Mouse (Mus musculus): ENCODE measurements around the gene Magi3.

The Magi3 gene

DNA sequence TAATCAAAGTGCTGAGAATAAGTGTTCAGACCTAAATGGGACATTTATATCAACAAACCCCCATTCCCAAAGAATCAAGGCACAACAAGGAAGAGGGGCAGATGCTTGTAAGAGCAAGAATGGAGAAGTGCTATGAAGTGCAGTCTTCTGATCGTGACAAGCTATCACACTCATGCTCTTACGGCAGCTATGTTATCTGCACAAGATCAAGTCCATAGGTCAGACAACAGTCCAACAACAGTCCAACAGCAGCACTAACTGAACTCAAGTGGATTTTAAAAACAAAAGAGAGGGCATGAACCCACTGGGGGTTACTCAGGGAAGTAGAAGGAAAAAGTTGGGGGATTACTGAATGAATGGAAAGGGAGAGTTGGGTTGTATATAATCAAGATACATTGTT is 30.4 kb downstream of the Magi3 start:
- no peak for DNase-seq (ENCODE audit: low spot score in 2 of 2)

DNA sequence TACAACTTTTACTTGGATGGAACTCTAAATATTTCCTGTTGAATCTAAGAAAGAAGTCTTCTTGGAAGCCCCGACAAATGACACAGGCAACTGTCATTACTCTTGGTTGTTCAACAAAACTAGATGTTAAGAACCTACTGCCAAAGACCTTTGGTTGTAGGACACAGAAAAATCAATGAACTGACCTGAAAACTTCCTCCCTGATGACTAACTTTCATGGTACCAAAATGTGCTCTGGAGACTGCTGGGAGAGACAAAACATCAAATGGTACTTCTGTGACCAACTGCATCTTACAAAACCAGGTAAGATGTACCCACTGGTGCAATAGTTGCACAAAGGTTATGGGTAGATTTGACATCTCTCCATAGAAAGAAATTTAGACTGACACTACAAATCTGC is 30.9 kb downstream of the Magi3 start:
- no peak for DNase-seq (ENCODE audit: low spot score in 2 of 2)

- no peak for DNase-seq (ENCODE audit: low spot score in 2 of 2)
Observed at GRCm38 (mm10) chr3:104184270-104184669, 35.9 kb downstream of the Magi3 start.

- DNase-seq (ENCODE audit: low spot score in 2 of 2) = no peak
Observed at GRCm38 (mm10) chr3:104183656-104184055, 36.5 kb downstream of the Magi3 start.

- DNase-seq (ENCODE audit: low spot score in 2 of 2) = no peak
Observed at GRCm38 (mm10) chr3:104182711-104183110, 37.5 kb downstream of the Magi3 start.

GRCm38 (mm10) chr3:104161347-104161746 is 58.8 kb downstream of the Magi3 start:
- no peak for DNase-seq (ENCODE audit: low spot score in 2 of 2)

DNA sequence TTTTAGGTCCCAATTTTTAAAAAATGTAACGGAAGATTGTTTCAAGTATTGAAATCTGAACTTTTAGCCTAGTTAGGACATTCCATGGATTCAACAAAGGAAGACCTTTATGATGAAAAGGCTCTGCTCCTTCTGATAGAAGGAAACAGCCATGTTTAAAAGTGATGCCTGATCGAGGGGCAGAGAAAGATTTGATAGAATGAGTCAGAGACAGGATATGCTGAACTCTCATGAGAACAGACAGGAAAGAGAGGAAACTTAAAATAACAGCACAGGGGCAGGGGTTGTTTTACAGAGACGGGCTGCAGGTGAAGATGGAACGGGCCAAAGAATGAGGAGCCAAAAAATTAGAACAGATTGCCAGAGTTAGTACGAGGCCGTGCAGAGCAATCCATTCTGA is 59.6 kb downstream of the Magi3 start:
- DNase-seq (ENCODE audit: low spot score in 2 of 2) = no peak

GRCm38 (mm10) chr3:104150146-104150545 is 70.0 kb downstream of the Magi3 start:
- DNase-seq (ENCODE audit: low spot score in 2 of 2) = no peak

- no peak for DNase-seq (ENCODE audit: low spot score in 2 of 2)
Observed at GRCm38 (mm10) chr3:104142376-104142775, 77.8 kb downstream of the Magi3 start.

DNA sequence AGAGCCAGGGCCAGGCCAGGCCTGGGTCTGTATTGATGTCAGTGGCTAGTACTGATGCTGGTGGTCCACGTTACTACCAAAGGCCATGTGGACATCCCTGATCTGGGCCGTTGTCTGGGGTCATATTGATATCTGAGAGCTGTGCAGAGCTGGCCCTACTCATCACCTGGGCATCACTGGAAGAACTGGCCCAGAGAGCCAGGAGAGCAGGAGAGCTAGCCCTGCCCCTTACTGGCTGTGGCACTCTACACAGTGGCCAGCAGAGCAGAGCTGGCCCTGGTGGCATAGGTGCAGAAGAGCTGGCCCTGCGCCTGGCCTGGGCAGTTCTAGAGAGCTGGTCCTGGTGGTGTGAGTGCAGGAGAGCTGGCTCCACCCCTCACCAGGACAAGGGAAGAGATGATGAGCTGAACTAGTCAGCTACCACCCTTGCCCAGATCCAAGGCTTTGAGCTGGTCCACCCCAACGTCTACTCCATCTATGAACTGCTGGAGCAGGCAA is 81.2 kb downstream of the Magi3 start:
- no peak for DNase-seq (ENCODE audit: low spot score in 2 of 2)

DNA sequence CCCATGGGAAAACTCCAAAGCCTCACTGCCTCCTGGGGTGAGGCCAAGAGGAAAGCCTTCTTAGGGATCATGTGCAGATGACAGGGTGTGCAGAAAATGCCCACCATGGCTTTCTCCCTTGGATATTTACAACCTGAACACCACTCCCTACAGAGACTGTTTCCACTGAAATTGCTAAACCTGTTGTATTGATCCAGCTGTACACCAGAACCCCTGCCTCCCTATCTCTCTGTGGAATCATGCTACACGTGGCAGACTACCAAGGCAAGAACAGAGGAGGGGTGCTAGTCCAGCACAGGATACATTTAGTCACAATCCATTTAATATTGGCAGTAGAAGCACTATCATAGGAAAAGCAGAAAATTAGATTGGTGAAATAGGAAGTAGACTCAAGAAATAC is 94.5 kb downstream of the Magi3 start:
- no peak for DNase-seq (ENCODE audit: low spot score in 2 of 2)

DNA sequence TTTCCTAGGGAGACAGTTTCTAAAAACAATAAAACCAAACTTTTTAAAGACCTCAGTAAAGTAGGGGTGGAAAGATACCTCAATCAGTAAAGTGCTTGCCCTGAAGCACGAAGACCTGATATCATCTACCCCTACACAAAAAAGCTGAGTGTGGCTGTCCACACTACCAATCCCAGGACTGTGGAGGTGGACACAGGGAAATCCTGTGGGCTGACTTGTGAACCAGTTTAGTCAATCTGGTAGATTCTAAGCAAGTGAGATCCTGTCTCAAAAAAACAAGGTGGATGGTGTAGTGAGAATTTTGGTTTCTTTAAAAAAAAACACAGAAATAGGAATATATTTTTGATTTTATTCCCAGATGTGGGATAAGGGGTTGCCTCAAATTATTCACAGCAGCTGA is 96.3 kb downstream of the Magi3 start:
- peak in 1 of 2 experiments; percentile 34 for DNase-seq (ENCODE audit: low spot score in 2 of 2)

DNA sequence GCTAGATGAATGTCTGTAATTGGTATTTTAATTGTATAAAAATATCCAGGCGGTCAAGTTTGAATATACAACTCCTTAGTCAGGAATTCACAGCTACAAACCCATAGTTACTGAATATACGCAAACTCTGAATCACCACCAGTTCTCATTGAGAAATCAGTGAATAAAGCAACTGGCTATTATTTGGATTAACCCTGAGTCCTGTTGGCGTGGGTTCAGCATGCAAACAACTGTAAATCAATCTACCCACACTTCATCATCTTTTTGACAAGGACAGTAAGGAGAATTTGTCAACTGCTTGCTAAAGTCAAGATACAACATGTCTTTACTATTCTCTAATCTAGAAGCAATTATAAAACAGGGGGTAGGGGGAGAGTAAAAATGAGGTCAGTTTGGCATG is 110.7 kb downstream of the Magi3 start:
- DNase-seq (ENCODE audit: low spot score in 2 of 2) = no peak

DNA sequence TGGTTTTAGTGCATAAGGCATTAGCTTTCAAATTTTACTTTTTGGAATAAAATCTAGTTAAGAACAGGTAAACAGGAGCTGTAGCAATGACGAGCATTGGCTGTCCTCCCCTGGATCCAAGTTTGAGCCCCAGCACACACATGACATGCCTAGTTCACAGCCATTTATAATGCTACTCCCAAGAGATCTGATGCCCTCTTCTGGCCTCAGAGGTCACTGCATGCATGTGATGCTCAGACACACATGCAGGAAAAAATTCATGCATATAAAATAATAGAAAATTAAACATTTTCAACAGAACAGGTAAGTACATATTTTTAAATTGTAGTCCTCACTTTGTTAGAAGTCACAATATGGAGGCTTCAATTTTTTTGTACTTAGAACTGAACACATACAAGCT is 115.2 kb downstream of the Magi3 start:
- peak in 1 of 2 experiments; percentile 18 for DNase-seq (ENCODE audit: low spot score in 2 of 2)

GRCm38 (mm10) chr3:104101721-104102120 is 118.5 kb downstream of the Magi3 start:
- DNase-seq (ENCODE audit: low spot score in 2 of 2) = no peak

DNA sequence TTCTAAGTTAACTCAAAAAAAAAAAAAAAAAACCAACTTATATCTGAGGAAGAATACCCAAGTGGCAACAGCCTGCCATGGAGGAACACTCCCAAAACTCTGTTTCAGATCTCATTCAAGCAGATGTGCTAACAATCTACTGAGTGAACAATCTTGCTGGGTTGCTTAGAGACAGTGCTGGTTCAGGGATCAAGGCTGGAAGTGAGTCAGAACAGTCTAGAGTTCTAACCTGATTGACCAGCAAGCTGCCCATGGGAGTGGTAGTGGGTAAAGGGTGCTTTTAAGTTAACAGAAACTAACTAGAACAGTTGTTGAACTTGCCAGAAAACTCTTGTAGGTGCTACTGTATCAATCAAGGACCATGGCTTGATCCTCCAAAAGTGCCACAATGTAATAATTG is 118.9 kb downstream of the Magi3 start:
- no peak for DNase-seq (ENCODE audit: low spot score in 2 of 2)

DNA sequence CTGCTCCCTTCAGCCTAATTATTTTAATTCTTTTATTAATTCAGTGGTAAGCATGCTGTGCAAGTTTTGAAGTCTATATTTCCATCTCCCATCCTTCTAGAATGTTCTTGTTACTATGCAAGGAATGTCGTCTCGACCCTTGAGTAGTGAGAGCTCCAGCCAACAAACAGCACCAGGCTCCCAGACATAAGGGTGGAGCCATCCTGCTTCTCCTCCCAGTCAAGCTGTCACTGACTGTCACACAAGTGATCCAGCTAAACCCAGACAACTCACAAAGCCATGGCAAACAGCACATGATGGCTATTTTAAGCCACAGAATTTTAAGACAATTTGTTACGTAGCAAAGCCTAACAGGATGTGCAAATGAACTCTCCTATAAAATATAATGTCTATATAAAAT is 124.2 kb downstream of the Magi3 start:
- DNase-seq (ENCODE audit: low spot score in 2 of 2) = no peak

DNA sequence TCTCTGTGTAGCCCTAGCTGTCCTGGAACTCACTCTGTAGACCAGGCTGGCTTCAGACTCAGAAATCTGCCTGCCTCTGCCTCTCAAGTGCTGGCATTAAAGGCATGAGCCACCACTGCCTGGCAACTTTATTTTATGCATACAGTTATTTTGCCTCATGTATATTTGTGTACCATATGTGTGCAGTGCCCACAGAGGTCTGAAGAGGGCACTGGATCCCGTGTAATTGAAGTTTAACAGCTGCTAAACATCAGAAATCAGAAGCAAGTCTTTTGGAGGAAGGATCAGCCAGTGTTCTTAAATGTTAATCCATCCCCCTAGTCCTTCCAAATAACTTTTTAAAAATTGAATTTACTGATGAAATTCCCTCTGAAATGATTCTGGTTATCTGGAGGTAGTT is 125.5 kb downstream of the Magi3 start:
- DNase-seq (ENCODE audit: low spot score in 2 of 2) = no peak

- no peak for DNase-seq (ENCODE audit: low spot score in 2 of 2)
Observed at GRCm38 (mm10) chr3:104092759-104093158, 127.4 kb downstream of the Magi3 start.

DNA sequence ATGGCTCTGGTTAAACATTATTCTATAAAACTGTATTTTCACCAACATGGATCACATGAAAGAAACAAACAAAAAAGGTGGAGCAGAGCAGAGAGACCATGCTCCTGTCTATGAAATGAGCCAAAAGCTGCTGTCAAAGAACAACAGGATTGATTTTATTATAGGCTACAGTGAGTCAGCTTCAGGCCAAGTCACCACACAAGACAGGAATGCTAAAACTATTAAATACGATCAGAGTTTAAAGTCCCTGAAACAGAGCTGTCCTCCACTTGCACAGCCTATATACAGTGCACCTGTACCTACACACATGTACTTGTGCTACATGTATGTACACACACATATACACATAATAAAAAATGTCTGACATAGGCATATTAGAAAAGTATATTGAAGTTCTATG is 138.1 kb downstream of the Magi3 start:
- no peak for DNase-seq (ENCODE audit: low spot score in 2 of 2)

- no peak for DNase-seq (ENCODE audit: low spot score in 2 of 2)
Observed at GRCm38 (mm10) chr3:104078725-104079124, 141.4 kb downstream of the Magi3 start.

GRCm38 (mm10) chr3:104069395-104069794 is 150.8 kb downstream of the Magi3 start:
- no peak for DNase-seq (ENCODE audit: low spot score in 2 of 2)

DNA sequence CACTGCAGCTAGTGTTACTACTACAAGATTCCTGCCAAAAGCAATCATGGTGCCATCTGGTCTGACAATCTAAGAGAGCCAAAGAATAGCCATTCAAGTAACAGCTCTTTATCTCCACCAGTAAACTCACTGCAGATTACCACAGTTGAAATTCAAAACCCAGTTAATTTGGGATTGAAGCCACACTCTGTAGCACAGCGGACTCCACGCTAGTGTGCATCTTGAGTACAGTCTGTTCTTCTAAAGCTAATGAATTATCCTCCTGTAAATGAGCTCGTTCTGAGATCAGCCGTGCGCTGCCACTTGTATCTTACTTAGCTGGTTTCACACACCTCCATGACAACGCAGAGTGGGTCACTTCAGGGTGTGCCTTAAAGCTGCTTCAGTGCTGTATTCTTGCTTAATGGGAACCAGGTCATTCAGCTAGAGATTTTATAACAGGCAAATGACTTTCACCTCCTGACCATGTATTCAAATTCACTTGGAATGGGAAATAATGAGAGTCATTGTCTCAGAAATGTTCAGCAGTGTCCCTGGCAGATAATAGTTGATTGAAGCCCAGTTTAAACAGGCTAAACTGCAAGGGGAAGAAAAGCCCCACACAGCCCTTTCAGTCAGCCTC is 161.1 kb downstream of the Magi3 start:
- DNase-seq (ENCODE audit: low spot score in 2 of 2) = peak; percentile 42 to 69

- no peak for DNase-seq (ENCODE audit: low spot score in 2 of 2)
Observed at GRCm38 (mm10) chr3:104032747-104033146, 187.4 kb downstream of the Magi3 start.
